Mouse (Mus musculus) erythroblast, adult 5-6 weeks (primary cell): ENCODE measurements around the gene Cox17. TPM values are rescaled to one million over a fixed set of nuclear protein-coding genes. Genes with fewer than 3 reads are reported as not detected.

Source experiments
- ATAC-seq: replicated peaks from 2 replicates; pipeline ENCODE4 v1.8.0; 2016; ENCODE audit warnings: moderate number of reproducible peaks, mild to moderate bottlenecking, moderate TSS enrichment, inconsistent platforms; ENCODE audit not compliant: poor library complexity, low FRiP score, severe bottlenecking
- total RNA-seq, 2 experiments: library from RNA; stranded (forward) in 1 of 2; stranded (reverse) in 1 of 2; fragments of 150-400 nt in 1 of 2; fragments of 200-764, 138-1000 nt in 1 of 2; gene quantifications; 2 replicates each; pipeline versions ENCODE4 v1.2.3 to v1.2.4; 2015 to 2017; ENCODE audit warnings: low replicate concordance in 2 of 2

The Cox17 gene
- total RNA-seq, 2 experiments from 2014 or later: 84.5 to 93.1 TPM

DNA sequence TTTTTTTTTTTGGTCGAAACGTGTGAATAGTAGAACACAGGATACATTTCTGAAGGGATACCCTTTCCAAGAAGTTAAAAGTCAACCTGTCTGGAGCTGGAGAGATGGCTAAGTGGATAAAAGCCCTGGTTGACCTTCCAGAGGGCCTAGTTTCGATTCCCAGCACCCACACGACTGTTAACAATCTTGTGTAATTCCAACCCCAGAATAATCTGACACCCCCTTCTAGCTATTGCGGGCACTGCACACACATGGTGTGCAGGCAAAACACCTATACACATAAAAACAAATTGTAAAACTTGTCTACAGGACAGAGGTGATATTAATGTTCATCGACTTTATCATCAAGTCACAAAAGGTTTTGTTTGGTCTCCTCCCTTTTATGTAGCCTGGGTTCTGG lies 797 bp downstream of the Cox17 start:
- no peak for ATAC-seq

GRCm38 (mm10) chr16:38348217-38348761 lies 1.5 kb downstream of the Cox17 start:
- no peak for ATAC-seq

DNA sequence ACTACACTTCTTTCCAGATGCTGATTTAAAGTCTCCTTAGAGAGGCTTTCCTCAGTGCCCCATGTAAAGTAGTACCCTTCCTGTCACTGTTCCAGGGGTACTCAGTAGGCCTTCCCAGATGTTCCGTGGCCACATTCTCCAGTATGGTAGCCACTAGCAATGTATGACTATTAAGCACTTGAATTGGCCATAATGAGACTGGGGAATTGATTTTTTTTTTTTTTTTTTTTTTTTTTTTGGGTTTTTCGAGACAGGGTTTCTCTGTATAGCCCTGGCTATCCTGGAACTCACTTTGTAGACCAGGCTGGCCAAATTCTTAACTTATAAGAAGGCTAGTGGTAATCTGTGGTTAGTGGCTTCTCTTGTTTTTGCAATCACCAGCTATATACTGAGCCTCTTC lies 3.1 kb downstream of the Cox17 start:
- no peak for ATAC-seq

DNA sequence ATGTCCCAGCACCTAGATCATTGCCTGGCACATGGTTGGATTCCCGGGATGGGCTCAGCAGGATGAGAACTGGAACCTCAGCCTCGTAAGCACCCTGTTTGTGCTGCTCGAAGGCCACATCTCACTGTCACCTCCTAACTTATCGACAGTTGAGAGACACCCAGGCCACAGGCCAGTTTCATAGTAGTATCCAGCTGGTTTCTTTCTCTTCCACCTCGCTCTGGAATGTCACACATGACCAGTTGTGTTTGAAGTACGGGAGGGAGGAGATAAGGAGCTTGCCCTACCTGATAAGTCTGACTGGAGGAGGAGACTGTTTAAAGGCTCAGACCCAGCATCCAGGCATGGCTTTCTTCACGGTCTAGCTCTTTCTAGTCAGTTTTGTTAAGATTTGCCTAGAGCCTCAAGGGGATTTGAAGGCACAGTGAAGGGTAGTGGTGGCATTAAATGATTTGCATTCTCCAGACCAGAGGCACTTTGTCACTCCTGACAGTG lies 3.6 kb downstream of the Cox17 start:
- ATAC-seq: peak; percentile 49; the same call in 1 of the 2 replicates

- no peak for ATAC-seq
These were observed 4.1 kb downstream of the Cox17 start for GRCm38 (mm10) chr16:38350939-38351338.

DNA sequence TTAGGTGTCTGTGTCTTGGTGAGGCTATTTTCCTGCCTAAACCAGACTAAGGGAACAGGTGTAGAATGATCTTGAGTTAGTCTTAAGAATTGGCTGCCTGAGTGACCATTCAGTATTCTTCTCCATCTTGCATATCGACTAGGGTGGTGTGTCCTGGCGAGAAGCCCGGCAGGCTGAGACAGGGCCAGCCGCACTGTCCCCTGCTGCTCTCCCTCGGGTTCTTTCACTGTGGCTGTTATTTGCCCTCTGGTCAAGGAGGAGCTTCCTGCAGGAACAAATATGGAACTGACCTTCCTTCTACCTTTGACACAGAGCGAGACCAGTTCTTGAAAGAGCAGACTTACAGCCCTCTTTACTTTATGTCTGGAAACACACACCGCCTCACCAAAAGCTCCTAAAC lies 5.2 kb downstream of the Cox17 start:
- ATAC-seq: no peak

- no peak for ATAC-seq
These were observed 6.1 kb downstream of the Cox17 start for GRCm38 (mm10) chr16:38352851-38353250.

- ATAC-seq: 0 out of 2 replicates have a peak, but pooled peaks have one; percentile 45
These were observed 6.9 kb downstream of the Cox17 start for GRCm38 (mm10) chr16:38353642-38354041.

GRCm38 (mm10) chr16:38354185-38354913 lies 7.6 kb downstream of the Cox17 start:
- no peak for ATAC-seq

DNA sequence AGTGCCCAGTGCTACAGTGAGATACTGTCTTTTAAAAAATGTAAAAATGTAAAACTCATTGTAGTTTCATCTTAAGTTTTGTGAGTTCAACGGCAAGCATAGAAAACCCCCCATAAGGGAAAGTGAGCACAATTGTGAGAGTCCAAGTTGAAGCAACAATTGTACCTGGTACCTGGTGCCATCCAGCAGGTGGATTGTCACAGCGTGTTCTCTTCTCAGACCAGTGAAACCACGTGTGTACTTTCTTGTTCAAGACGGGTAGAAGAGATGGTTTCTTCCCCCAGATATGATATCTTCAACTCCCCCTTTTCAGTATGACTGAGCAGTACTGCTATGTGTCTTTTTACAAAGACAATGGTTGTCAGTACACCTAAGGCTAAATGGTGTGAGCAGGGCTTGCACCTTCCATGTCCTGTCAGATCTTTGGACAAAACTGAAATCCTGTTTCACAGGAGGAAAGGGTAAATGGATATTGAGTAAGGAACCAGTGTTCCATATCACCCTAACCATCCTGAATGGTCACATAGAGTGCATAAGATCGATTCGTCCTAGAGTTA lies 11.5 kb downstream of the Cox17 start:
- ATAC-seq: no peak

DNA sequence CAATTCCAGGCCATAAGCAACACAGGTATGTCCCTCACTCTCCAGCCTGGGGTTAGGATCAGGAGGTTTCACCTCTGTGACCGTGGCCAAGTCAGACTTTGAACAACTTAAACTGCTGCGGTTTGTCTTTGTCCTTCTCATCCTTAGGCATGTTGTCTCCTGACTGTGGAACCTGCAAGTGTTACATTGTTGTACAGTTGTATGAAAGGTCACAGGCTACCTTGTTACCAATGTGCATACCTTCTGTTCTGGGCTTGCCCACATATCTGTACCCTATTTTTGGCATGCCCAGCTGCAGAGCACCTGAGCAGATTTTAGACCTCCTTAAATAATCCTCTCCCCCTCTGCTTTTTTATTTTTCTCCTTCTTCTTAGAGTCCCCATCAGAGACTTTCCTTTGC lies 12.4 kb downstream of the Cox17 start:
- no peak for ATAC-seq

DNA sequence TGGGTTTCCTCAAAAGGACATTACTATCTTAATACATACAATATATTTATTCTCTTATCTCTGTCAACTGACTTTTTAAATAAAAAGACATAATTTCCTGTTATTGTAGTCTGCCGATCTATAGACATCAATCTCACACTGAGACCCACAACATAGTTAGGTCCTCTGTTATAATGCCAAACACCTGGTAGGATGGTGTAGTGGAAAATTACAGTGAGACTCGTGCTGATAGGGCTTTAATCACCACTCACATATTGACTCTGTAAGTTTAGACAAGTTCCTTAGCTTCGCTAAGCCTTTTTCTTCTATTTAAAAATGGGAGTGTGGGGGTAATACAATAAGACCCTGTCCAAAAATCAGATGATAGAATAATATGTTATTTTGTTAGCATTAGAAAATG lies 13.1 kb downstream of the Cox17 start:
- no peak for ATAC-seq

- ATAC-seq: no peak
These were observed 13.5 kb downstream of the Cox17 start for GRCm38 (mm10) chr16:38360317-38360716.

DNA sequence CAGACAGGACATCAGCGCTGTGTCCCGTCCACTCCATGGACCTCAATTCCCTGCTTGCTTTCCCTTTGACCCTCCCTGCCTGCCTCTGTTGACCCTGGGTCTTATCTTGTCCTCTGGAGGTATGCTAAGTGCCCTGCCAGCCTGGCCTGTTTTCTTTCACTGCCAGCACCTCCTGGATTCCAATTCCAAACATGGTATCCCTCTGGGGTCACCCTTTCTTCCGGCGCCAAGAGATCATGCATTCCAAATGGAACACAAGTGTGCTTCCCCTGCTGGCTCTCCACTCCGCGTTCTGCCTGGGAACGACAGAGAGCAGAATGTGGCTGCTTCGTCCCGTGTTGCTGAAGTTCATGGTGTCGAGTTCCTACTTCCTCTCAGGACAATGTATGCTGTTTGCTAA lies 15.1 kb downstream of the Cox17 start, which contains the start of gene Popdc2:
Gene Popdc2, plus strand, starts transcription at position 277 of the 400 bp plus-strand sequence.
- ATAC-seq: no peak

- no peak for ATAC-seq
These were observed 15.9 kb downstream of the Cox17 start for GRCm38 (mm10) chr16:38362493-38363255.

DNA sequence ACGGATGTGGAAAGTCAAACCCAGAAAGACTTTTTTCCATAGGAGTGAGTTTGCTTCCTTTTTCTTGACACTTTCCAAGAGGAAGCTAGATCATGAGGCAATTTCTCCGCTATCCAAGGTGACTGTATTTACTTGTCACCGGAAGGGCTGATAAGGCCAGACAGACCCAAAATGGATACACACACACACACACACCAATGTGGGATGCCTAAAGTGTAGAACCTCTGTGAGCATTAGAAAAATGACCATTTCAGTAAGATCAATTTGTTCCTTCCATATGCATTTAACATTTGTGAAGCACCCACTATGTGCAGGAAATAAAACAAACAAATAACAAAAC lies 16.4 kb downstream of the Cox17 start:
- no peak for ATAC-seq

- ATAC-seq: 0 out of 2 replicates have a peak, but pooled peaks have one; percentile 14
These were observed 16.9 kb downstream of the Cox17 start for GRCm38 (mm10) chr16:38363657-38364056.

- ATAC-seq: no peak
These were observed 18.6 kb downstream of the Cox17 start for GRCm38 (mm10) chr16:38365390-38365789.

DNA sequence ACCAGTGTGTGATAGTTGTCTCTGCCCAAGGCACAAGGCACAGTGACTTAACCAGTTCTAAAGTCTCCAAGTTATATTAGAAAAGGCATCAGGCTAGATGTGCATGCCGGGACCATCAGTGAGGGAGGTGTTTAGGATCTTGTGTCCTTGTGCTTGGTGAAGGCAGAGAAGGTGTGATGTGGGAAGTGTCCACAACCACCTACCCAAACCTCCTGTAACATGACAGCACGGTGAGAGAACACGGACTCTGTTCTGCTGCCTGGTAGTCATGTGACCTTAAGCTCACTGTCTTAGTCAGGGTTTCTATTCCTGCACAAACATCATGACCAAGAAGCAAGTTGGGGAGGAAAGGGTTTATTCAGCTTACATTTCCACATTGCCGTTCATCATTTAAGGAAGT lies 19.4 kb downstream of the Cox17 start:
- ATAC-seq: no peak

DNA sequence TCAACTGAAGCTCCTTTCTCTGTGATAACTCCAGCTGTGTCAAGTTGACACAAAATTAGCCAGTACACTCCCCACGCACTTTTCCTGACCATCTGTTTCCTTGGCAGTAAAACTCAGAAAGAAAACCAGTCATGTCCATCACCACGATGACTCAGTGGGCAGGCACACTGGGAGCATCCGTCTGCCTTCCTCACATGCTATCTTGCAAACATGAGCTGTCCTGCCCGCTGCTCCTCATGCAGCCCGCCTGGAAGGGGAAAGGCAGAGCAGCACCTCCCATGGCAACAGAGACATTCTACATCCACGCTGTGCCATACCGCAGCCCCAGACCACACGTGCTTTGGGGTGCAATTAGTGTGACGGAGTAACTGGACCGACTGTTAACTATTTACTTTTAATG lies 21.5 kb downstream of the Cox17 start:
- ATAC-seq: no peak

GRCm38 (mm10) chr16:38369000-38369399 lies 22.2 kb downstream of the Cox17 start:
- ATAC-seq: no peak
